Mouse (Mus musculus): ENCODE measurements around the gene Khdrbs1. TPM values are rescaled to one million over a fixed set of nuclear protein-coding genes. Genes with fewer than 3 reads are reported as not detected.
"Not testable (repeated sequence)": the region's sequence is repeated elsewhere in the genome, so short reads cannot be mapped to it uniquely, and the experiment has no call there.

The Khdrbs1 gene
- polyA plus RNA-seq, 1 experiment from 2014 or later = 224 TPM

DNA sequence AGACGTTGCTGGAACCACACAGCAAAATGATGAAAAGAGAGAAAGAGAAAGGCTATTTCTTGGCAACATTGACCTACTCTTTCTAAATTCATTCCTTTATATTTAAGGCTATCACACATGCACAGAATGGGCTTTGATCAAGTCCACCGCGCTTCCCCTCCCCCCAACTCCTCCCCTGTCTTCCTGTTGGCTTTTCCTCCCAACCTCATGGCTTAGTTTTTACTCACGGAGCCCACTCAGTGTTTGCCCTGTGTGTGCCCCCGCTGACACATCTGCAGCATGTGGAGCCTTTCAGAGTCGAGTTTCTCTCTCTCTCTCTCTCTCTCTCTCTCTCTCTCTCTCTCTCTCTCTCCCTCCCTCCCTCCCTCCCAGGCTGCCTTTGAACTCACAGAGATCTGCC is 28.5 kb upstream of the Khdrbs1 start:
- H3K4me3 ChIP-seq = no peak overlapping the region
- H3K4me2 ChIP-seq (replicated peaks) = no peak overlapping the region
- no peak overlapping the region for H3K27ac ChIP-seq (replicated peaks)
- H3K9ac ChIP-seq (replicated peaks) = no peak overlapping the region
- no peaks in the 10 kb centered on the region for H3K36me3 ChIP-seq
- H3K4me1 ChIP-seq = peaks cover 29% of the 10 kb centered on the region
- H3K27me3 ChIP-seq = peaks cover 26% of the 10 kb centered on the region
- 62% methylated on average over 6 of the region's 6 CpGs for WGBS
- ATAC-seq (ENCODE audit: low FRiP score, low read depth) = no peak
- H3K9me3 ChIP-seq = no peaks in the 10 kb centered on the region

DNA sequence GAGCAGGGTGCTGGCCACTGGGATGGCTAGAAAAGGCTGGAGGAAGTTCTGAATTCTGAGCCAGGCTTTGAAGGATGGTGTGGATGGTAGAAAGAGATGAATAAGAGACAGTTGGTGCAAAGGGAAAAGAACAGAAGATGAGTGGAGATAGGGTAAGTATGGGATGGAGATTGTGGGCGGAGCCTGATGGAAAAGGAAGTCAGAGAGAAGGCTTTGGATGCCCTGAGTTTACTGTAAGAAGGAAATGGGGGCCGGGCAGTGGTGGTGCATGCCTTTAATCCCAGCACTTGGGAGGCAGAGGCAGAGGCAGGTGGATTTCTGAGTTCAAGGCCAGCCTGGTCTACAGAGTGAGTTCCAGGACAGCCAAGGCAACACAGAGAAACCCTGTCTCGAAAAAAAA is 26.6 kb upstream of the Khdrbs1 start:
- not testable (repeated sequence) for H3K36me3 ChIP-seq; H3K27ac ChIP-seq (replicated peaks); H3K9me3 ChIP-seq; ATAC-seq (ENCODE audit: low FRiP score, low read depth); H3K4me3 ChIP-seq; H3K9ac ChIP-seq (replicated peaks); H3K4me2 ChIP-seq (replicated peaks)
- 71% methylated on average over 3 of the region's 3 CpGs for WGBS
- H3K27me3 ChIP-seq = peaks cover 26% of the 10 kb centered on the region
- H3K4me1 ChIP-seq = peaks cover 17% of the 10 kb centered on the region

DNA sequence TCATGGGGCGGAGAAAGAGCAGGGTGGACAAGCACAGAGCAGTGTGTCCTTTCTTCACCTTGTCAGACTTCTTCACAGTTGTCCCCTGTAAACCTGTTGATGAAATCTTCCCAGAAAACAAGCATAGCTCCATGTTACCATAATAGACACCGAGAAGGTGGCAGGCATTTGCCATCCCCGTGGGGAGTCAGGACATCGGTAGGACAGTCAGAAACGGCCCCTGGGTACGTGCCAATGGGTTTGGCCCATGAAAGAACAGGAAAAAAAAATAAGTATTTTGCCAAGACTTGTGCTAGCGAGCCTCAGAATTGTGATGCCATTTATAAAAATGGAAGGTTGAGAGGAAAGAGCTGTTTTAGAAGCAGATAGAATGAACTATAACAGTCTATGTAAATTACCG is 25.7 kb upstream of the Khdrbs1 start:
- Histone ChIP-seq H3K9ac (replicated peaks) (no peak overlapping the region), H3K27me3 (peaks cover 26% of the 10 kb centered on the region), H3K27ac (replicated peaks) (no peak overlapping the region), H3K4me2 (replicated peaks) (no peak overlapping the region), H3K4me3 (no peak overlapping the region), H3K36me3 (no peaks in the 10 kb centered on the region), H3K4me1 (peaks cover 17% of the 10 kb centered on the region), H3K9me3 (no peaks in the 10 kb centered on the region)
- 88% methylated on average over 8 of the region's 8 CpGs for WGBS
- ATAC-seq (ENCODE audit: low FRiP score, low read depth) = no peak

- WGBS = 97% methylated on average over 3 of the region's 3 CpGs
- no peak overlapping the region for H3K4me3 ChIP-seq
- H3K27me3 ChIP-seq = 0 out of 2 replicates have a peak, but pooled peaks cover 3% of the 10 kb centered on the region
- no peak overlapping the region for H3K9ac ChIP-seq (replicated peaks)
- H3K27ac ChIP-seq (replicated peaks) = no peak overlapping the region
- H3K4me1 ChIP-seq = no peaks in the 10 kb centered on the region
- ATAC-seq (ENCODE audit: low FRiP score, low read depth) = no peak
- H3K4me2 ChIP-seq (replicated peaks) = no peak overlapping the region
- no peaks in the 10 kb centered on the region for H3K9me3 ChIP-seq
- no peaks in the 10 kb centered on the region for H3K36me3 ChIP-seq
These were observed 23.2 kb upstream of the Khdrbs1 start for GRCm38 (mm10) chr4:129765351-129765750.

- 79% methylated on average over 1 of the region's 1 CpGs for WGBS
These were observed 20.4 kb upstream of the Khdrbs1 start for GRCm38 (mm10) chr4:129762496-129762895.

GRCm38 (mm10) chr4:129761606-129762005 is 19.5 kb upstream of the Khdrbs1 start:
- no peak overlapping the region for H3K4me2 ChIP-seq (replicated peaks)
- no peaks in the 10 kb centered on the region for H3K36me3 ChIP-seq
- WGBS = 91% methylated on average over 12 of the region's 12 CpGs
- H3K4me3 ChIP-seq = no peak overlapping the region
- H3K9me3 ChIP-seq = no peaks in the 10 kb centered on the region
- no peak overlapping the region for H3K27ac ChIP-seq (replicated peaks)
- ATAC-seq (ENCODE audit: low FRiP score, low read depth) = no peak
- H3K9ac ChIP-seq (replicated peaks) = no peak overlapping the region
- H3K27me3 ChIP-seq = no peaks in the 10 kb centered on the region
- H3K4me1 ChIP-seq = no peaks in the 10 kb centered on the region

More at GRCm38 (mm10) chr4:129762496-129762895, 20.4 kb upstream of the Khdrbs1 start:
- not testable (repeated sequence) for H3K36me3 ChIP-seq; H3K4me1 ChIP-seq; H3K9me3 ChIP-seq; H3K9ac ChIP-seq (replicated peaks); H3K27me3 ChIP-seq; H3K27ac ChIP-seq (replicated peaks); ATAC-seq (ENCODE audit: low FRiP score, low read depth); H3K4me2 ChIP-seq (replicated peaks); H3K4me3 ChIP-seq

DNA sequence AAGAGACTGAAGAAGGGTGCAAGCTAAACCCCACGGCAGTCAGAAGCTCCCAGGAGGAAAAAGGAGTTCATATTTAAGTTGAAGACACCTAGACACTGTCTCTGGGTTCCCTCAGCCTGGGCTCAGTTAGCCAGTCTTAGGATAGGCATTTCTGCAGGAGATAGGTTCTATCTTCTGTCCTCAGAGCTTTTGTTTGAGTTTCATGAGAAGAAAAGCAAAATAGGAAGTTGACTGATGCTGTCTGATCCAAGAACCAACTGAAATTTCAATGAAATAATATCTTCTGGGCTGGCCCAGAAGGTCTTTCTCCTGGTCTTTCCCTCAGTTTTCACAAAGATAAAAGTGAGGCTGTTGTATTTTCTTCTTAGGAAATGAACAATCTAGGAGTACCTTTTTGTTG is 13.4 kb upstream of the Khdrbs1 start:
- Histone ChIP-seq H3K27me3 (no peaks in the 10 kb centered on the region), H3K4me3 (no peak overlapping the region)
- 76% methylated on average over 1 of the region's 1 CpGs for WGBS

DNA sequence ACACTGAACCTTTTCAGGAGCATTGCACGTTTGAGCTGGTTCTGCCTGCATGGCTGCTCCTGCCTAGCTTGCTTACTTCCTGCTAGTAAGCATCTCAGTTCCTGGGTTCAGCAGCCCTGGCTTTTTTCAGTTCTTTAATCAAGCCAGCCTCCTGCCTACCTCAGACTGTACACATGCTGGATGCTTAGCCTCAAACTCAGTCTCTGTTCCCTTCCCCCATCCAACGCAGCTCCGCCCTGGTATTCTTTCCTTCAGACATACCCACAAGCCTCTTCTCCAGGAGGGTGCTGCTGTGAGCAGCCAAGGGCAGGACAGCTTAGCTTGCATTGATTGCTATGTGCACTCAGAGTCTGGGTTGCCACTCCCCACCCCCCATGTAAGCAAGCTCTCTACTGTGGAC is 12.6 kb upstream of the Khdrbs1 start:
- no peak for ATAC-seq (ENCODE audit: low FRiP score, low read depth)
- H3K9me3 ChIP-seq = no peaks in the 10 kb centered on the region
- no peaks in the 10 kb centered on the region; the same call in 1 of the 2 replicates for H3K4me1 ChIP-seq
- H3K9ac ChIP-seq (replicated peaks) = no peak overlapping the region
- H3K4me2 ChIP-seq (replicated peaks) = no peak overlapping the region
- H3K36me3 ChIP-seq = no peaks in the 10 kb centered on the region
- no peaks in the 10 kb centered on the region for H3K27me3 ChIP-seq
- H3K27ac ChIP-seq (replicated peaks) = no peak overlapping the region
- no peak overlapping the region for H3K4me3 ChIP-seq
- WGBS = 69% methylated on average over 3 of the region's 3 CpGs

More for the DNA sequence above, 13.4 kb upstream of the Khdrbs1 start:
- Histone ChIP-seq H3K9me3 (no peaks in the 10 kb centered on the region), H3K4me1 (no peaks in the 10 kb centered on the region; the same call in 1 of the 2 replicates), H3K36me3 (no peaks in the 10 kb centered on the region), H3K9ac (replicated peaks) (no peak overlapping the region), H3K4me2 (replicated peaks) (no peak overlapping the region), H3K27ac (replicated peaks) (no peak overlapping the region)
- no peak for ATAC-seq (ENCODE audit: low FRiP score, low read depth)

GRCm38 (mm10) chr4:129750430-129750829 is 8.3 kb upstream of the Khdrbs1 start:
- H3K36me3 ChIP-seq = no peaks in the 10 kb centered on the region
- no peak for ATAC-seq (ENCODE audit: low FRiP score, low read depth)
- 13% methylated on average over 5 of the region's 5 CpGs for WGBS
- no peaks in the 10 kb centered on the region for H3K9me3 ChIP-seq
- H3K4me2 ChIP-seq (replicated peaks) = no peak overlapping the region
- no peaks in the 10 kb centered on the region for H3K27me3 ChIP-seq
- no peak overlapping the region for H3K9ac ChIP-seq (replicated peaks)
- H3K27ac ChIP-seq (replicated peaks) = no peak overlapping the region
- no peak overlapping the region for H3K4me3 ChIP-seq
- no peaks in the 10 kb centered on the region; the same call in 1 of the 2 replicates for H3K4me1 ChIP-seq

DNA sequence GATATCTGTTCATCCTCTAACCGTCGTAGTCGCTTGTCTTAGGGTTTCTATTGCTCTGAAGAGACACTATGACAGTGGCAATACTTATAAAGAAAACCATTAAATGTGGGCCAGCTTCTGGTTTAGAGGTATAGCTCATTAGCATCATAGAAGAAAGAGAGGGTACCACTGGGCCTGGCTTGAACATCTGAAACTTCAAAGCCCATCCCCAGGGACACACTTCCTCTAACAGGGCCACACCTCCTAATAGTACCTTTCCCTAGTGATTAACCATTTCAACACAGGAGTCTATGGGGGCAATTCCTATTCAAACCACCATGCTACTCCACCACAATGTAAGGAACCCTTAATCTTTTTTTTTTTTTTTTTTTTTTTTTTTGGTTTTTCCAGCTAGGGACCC is 4.5 kb upstream of the Khdrbs1 start:
- Histone ChIP-seq H3K4me3 (no peak overlapping the region), H3K4me2 (replicated peaks) (no peak overlapping the region), H3K27me3 (no peaks in the 10 kb centered on the region), H3K27ac (replicated peaks) (no peak overlapping the region), H3K36me3 (no peaks in the 10 kb centered on the region), H3K9ac (replicated peaks) (no peak overlapping the region), H3K9me3 (no peaks in the 10 kb centered on the region), H3K4me1 (peaks cover 9% of the 10 kb centered on the region)
- no peak for ATAC-seq (ENCODE audit: low FRiP score, low read depth)
- 87% methylated on average over 3 of the region's 3 CpGs for WGBS

DNA sequence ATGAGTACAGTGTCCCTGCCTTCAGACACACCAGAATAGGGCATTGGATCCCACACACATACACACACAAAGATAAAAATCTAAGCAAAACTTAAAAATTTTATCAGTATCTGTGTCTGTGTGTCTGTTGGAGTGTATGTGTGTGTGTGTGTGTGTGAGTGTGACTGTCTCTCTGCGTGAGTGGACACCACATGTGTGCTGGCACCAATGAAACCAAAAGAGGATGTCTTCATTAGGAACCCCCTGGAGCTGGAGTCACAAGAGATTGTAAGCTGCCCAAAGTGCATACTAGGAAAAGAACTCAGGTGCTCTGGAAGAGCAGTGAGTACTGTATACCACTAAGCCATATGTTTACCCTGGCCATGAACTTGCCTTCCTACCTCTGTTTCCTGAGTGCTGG is 4.0 kb upstream of the Khdrbs1 start:
- Histone ChIP-seq H3K9ac (replicated peaks) (no peak overlapping the region), H3K4me1 (peaks cover 9% of the 10 kb centered on the region), H3K36me3 (no peaks in the 10 kb centered on the region), H3K4me3 (no peak overlapping the region), H3K27ac (replicated peaks) (no peak overlapping the region), H3K9me3 (no peaks in the 10 kb centered on the region), H3K27me3 (no peaks in the 10 kb centered on the region), H3K4me2 (replicated peaks) (no peak overlapping the region)
- ATAC-seq (ENCODE audit: low FRiP score, low read depth) = no peak
- 84% methylated on average over 1 of the region's 1 CpGs for WGBS

- ATAC-seq (ENCODE audit: low FRiP score, low read depth) = no peak
- Histone ChIP-seq H3K4me2 (replicated peaks) (peak overlapping the region; percentile 51), H3K27ac (replicated peaks) (peak overlapping the region; percentile 99), H3K4me3 (peak overlapping the region; percentile 100), H3K36me3 (no peaks in the 10 kb centered on the region), H3K4me1 (peaks cover 24% of the 10 kb centered on the region), H3K9ac (replicated peaks) (peak overlapping the region; percentile 81), H3K27me3 (no peaks in the 10 kb centered on the region), H3K9me3 (no peaks in the 10 kb centered on the region)
- WGBS = 46% methylated on average over 2 of the region's 2 CpGs
These were observed 1.4 kb upstream of the Khdrbs1 start for GRCm38 (mm10) chr4:129743494-129743893.

- H3K4me2 ChIP-seq (replicated peaks) = peak overlapping the region; percentile 51
- peak overlapping the region; percentile 81 for H3K9ac ChIP-seq (replicated peaks)
- no peaks in the 10 kb centered on the region for H3K36me3 ChIP-seq
- ATAC-seq (ENCODE audit: low FRiP score, low read depth) = no peak
- H3K4me3 ChIP-seq = peak overlapping the region; percentile 100
- H3K4me1 ChIP-seq = peaks cover 26% of the 10 kb centered on the region
- H3K27ac ChIP-seq (replicated peaks) = peak overlapping the region; percentile 99
- H3K9me3 ChIP-seq = no peaks in the 10 kb centered on the region
- 8% methylated on average over 7 of the region's 7 CpGs for WGBS
- H3K27me3 ChIP-seq = no peaks in the 10 kb centered on the region
These were observed 897 bp upstream of the Khdrbs1 start for GRCm38 (mm10) chr4:129743010-129743390.
